Mouse (Mus musculus) heart, adult 2 months (tissue): ENCODE results near the gene Mrgpre. TPM values are rescaled to one million over a fixed set of nuclear protein-coding genes. Genes with fewer than 3 reads are reported as not detected.

ENCODE experiments used
- DNase-seq, 2 experiments: peaks; one replicate each; pipeline ENCODE4 v3.0.0; 2021
- H3K27ac ChIP-seq: fragments of 200-600 bp; 2 replicates; pipeline ENCODE4 v1.8.1; 2022
- H3K27me3 ChIP-seq: fragments of 200-500 bp; 2 replicates; pipeline ENCODE4 v1.6.1; 2012; ENCODE audit warnings: mild to moderate bottlenecking, low read length, inconsistent platforms, mixed read lengths; ENCODE audit not compliant: control insufficient read depth, insufficient read depth
- H3K36me3 ChIP-seq: fragments of 200-500 bp; 2 replicates; pipeline ENCODE4 v1.6.1; 2012; ENCODE audit warnings: low read length, inconsistent platforms; ENCODE audit not compliant: control insufficient read depth, insufficient read depth
- H3K4me1 ChIP-seq: fragments of 200-500 bp; 2 replicates; pipeline ENCODE4 v1.6.1; 2011; ENCODE audit warnings: low read length; ENCODE audit not compliant: control insufficient read depth, insufficient read depth
- H3K4me3 ChIP-seq: fragments of 200-600 bp; 2 replicates; pipeline ENCODE4 v1.8.1; 2022
- H3K79me2 ChIP-seq: fragments of 200-500 bp; replicated peaks from 2 replicates; pipeline ENCODE4 v1.6.1; 2012; ENCODE audit warnings: mild to moderate bottlenecking, inconsistent platforms, low read length, moderate library complexity, mixed read lengths; ENCODE audit not compliant: control insufficient read depth, insufficient read depth
- H3K9ac ChIP-seq: fragments of 200-500 bp; 2 replicates; pipeline ENCODE4 v1.6.1; 2012; ENCODE audit warnings: low read depth, mild to moderate bottlenecking, control low read depth, inconsistent platforms, low read length, mixed read lengths
- CTCF ChIP-seq: fragments of 200-600 bp; IDR thresholded peaks from 2 replicates; pipeline ENCODE4 v1.8.1; 2022; ENCODE audit warnings: antibody characterized with exemption, mild to moderate bottlenecking, moderate library complexity
- EP300 ChIP-seq: fragments of 200-500 bp; IDR thresholded peaks from 2 replicates; pipeline ENCODE4 v1.6.1; 2011; ENCODE audit warnings: low read depth, low read length, control low read depth; ENCODE audit not compliant: insufficient read depth
- POLR2A ChIP-seq: fragments of 200-500 bp; IDR thresholded peaks from 2 replicates; pipeline ENCODE4 v1.6.1; 2011; ENCODE audit warnings: mild to moderate bottlenecking, low read depth, low read length, control low read depth; ENCODE audit not compliant: insufficient read depth
- WGBS: fragments of 180-500 bp; shearing (Covaris S2); methylation state at CpG from one replicate; pipeline ENCODE4 v1.1.7; 2018; 5-methylcytosine and 5-hydroxymethylcytosine counted together
- intact Hi-C: fragments of 180-260 bp; cut with DNase I; formaldehyde crosslinking; loops from one replicate; pipeline ENCODE4 v1.15.1; 2025
- polyA plus RNA-seq: library from polyadenylated mRNA; depleted of rRNA; stranded (reverse); fragments of >200 nt; gene quantifications from 2 replicates; pipeline ENCODE4 v1.2.3, GENCODE M21; 2012
- total RNA-seq, 2 experiments: library from RNA; stranded (reverse); gene quantifications; 2 replicates each; pipeline ENCODE4 v1.2.3; 2021

Gene Mrgpre
- total and polyA plus RNA-seq, 3 experiments, result 1.2 to 1.9 (median 1.3) TPM

DNA sequence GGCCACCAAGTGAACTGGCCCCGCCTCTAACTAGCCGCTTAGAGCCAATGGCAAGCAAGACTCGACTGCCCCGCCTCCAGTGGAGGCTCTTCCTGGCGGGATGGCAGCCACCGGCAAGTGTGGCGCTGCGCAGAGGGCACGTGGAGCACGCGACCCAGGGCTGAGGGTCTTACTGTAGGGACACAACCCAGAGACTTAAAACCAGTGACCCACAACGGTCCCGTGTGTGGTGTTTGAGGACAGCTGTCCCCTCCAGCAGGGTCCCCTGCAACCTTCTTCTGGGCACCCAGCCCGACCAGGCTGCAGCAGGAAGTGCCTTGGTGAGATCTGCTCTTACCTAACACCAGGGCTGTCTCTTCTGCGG, 27.3 kb downstream of the Mrgpre start:
- Histone ChIP-seq H3K4me3 (peak overlapping the region; percentile 42), H3K27me3 (no peaks in the 10 kb centered on the region), H3K4me1 (no peaks in the 10 kb centered on the region), H3K36me3 (no peaks in the 10 kb centered on the region), H3K27ac (no peak overlapping the region), H3K79me2 (no peaks in the 10 kb centered on the region), H3K9ac (peak overlapping the region; percentile 33; the same call in 1 of the 2 replicates)
- intact Hi-C loops, result no loop called here
- under 1% methylated on average over 15 of the region's 15 CpGs for WGBS
- TF ChIP-seq CTCF (0 out of 2 replicates have a peak, but pooled peaks have one; percentile 12), EP300 (no peak)
- peak; percentile 78 to 87 for DNase-seq

DNA sequence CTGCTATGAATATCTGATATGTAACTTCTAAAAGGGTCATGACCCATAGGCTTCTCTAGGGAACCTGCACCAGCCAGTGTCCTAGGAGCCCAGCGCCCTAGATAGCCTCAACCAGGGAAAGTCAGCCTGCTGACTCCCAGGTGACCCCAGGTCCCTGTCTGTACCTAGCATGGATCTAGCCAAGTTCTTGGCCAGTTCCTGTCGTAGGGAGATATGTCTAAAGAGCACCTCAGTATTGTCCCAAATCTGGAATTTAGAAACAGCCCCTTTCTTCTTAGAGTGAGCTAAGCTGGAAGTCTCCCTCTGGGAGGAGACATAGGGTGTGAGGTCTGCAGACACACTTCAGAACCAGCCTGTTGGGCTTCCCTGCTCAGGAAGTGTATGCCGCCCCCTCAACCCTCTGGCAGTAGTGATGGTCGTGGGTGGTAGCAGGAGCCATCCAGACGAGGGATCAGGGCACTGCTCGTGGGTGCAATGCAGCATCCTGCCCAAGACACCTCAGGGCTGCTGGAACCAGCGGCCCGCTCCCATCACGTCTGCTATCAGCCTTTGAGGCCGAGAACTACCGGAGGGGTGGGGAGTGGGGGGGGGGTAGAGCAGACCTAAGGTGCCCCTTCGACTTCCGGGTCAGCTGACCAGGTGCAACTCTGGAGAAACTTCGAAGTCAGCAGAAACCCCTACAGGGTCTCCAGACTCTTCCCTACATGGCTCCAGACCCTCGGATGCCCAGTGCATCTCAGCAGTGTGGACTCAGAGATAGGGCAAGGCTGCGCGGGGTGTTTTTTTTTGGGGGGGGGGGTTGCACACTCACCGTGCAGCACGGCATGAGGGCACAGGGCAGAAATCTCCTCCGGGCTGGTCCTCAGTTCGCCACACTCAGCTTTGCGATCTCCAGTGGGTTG, 27.9 kb downstream of the Mrgpre start, which contains the start of gene Osbpl5:
Gene Osbpl5, minus strand, starts transcription at position 861 of the 902 bp plus-strand sequence.
- no peak for DNase-seq
- WGBS, result 20% methylated on average over 22 of the region's 22 CpGs
- intact Hi-C loops, result no loop called here

DNA sequence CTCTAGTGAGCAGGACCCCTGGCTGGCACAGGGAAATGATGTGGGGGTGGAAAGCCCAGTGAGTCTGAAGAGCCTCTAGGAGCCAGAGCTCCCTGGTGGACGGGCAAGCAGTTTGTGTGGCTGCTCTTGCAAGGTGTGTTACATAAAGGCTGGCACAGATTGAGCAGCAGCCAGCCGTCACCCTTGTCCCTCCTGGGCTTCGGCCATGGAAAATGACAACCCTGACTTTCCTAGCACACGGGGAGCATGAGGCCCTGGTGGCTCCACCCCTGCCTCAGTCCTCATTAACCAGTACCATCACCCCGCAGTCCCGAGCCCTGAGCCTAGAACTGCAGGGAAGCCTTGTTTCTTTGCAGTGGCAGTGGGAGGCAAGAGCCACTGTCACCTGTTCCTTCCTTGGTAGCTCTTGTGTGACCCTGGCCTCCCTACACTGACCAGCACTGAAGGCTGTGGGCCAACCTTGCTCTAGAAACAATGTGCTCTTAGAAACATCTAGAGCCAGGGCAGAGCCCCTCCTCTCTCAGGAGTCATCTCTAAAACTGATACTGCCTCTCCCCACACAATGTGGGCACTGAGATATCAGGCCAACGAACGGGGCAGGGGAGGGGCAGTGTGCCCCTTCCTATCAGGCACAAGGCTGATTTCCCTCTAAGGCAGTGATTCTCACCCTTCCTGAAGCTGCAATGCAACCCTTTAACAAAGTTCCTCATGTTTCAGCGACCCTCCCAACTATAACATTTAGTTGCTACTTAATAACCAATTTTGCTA, 28.8 kb downstream of the Mrgpre start:
- Histone ChIP-seq H3K27ac (no peak overlapping the region), H3K27me3 (no peaks in the 10 kb centered on the region), H3K9ac (no peak overlapping the region), H3K4me3 (no peak overlapping the region), H3K79me2 (no peaks in the 10 kb centered on the region), H3K4me1 (no peaks in the 10 kb centered on the region), H3K36me3 (no peaks in the 10 kb centered on the region)
- peak in 1 of 2 experiments; percentile 33 for DNase-seq
- WGBS, result 65% methylated on average over 9 of the region's 9 CpGs
- TF ChIP-seq EP300, result no peak
- intact Hi-C loops, result no loop called here

More for the DNA sequence above, 27.9 kb downstream of the Mrgpre start, which contains the start of gene Osbpl5:
- Histone ChIP-seq H3K36me3 (no peaks in the 10 kb centered on the region), H3K27ac (no peak within 1 kb of the TSS), H3K4me3 (peak within 1 kb of the TSS; percentile 42), H3K79me2 (no peaks in the 10 kb centered on the region), H3K4me1 (no peaks in the 10 kb centered on the region), H3K27me3 (no peaks in the 10 kb centered on the region), H3K9ac (peak within 1 kb of the TSS; percentile 33; the same call in 1 of the 2 replicates)
- TF ChIP-seq POLR2A, result no peak
- no peak for TF ChIP-seq CTCF
- no peak for TF ChIP-seq EP300

DNA sequence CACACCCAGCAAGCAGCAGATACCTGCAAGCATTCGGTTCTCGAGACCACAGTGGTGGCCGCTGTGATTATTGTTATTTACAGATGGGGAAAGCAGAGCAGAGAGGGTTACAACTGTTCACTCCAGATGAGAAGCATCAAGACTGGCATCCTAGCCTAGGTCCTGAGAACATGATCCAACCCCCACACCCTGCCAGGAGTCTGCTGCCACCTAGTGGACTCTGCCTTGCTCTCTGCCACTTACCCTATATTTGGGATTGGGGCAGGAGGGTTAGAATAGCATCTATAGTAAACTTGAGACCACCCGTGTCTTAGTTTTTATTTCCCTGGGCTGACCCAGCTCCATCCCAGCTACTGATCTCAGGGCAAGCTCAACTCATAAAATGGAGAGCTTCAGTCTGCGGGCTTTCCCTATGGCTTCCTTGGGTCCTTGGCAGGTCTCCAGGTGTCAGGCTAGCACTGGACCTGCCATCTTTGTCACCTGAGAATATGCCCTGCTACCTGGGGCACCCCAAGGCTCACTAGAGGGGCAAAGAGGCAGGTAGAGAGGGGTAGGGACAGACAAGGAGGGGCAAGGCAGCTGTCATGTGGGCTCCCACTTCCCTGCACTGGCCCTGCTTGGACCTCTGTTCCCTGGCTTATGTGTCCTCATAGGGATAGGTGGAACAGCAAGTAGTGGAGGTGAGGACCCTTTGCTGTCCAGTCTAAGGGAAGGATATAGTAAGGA, 30.1 kb downstream of the Mrgpre start:
- peak; percentile 50 to 54 for DNase-seq
- no peak overlapping the region for H3K27ac ChIP-seq
- TF ChIP-seq POLR2A, result no peak
- TF ChIP-seq CTCF, result peak; percentile 84
- peak; percentile 44; the same call in 1 of the 2 replicates for TF ChIP-seq EP300
- H3K9ac ChIP-seq, result no peak overlapping the region
- intact Hi-C loops, result no loop called here
- H3K27me3 ChIP-seq, result no peaks in the 10 kb centered on the region
- 51% methylated on average over 5 of the region's 5 CpGs for WGBS
- no peaks in the 10 kb centered on the region for H3K36me3 ChIP-seq
- no peaks in the 10 kb centered on the region for H3K79me2 ChIP-seq
- no peak overlapping the region for H3K4me3 ChIP-seq
- no peaks in the 10 kb centered on the region for H3K4me1 ChIP-seq

DNA sequence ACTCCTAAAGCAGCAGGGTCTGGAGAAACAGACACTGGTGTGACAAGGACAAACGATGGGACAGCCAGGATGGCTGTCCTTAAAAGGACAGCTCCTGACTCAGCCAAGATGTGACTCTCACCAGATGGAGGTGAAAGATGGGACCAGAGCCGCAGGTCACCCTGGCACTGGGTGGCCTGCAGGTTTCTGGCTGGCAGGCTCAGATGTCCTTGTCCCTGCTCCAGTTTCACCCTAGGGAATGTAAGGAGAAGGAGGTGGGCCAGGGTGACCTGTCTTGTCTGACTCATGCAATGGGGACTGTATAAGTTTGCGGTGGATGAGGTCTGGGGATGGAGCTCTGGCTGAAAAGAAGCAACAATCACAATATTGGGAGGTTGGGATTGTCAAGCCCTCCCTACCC, 31.7 kb downstream of the Mrgpre start:
- H3K27ac ChIP-seq, result no peak overlapping the region
- no peaks in the 10 kb centered on the region for H3K36me3 ChIP-seq
- no peaks in the 10 kb centered on the region for H3K79me2 ChIP-seq
- H3K27me3 ChIP-seq, result no peaks in the 10 kb centered on the region
- intact Hi-C loops, result no loop called here
- DNase-seq, result no peak
- peaks cover 2% of the 10 kb centered on the region for H3K4me1 ChIP-seq
- WGBS, result 73% methylated on average over 3 of the region's 3 CpGs
- no peak for TF ChIP-seq EP300
- no peak for TF ChIP-seq POLR2A
- no peak for TF ChIP-seq CTCF
- H3K4me3 ChIP-seq, result no peak overlapping the region
- H3K9ac ChIP-seq, result no peak overlapping the region
